Mouse (Mus musculus): ENCODE data around the gene Gm6526.
"Not testable (repeated sequence)": the region's sequence is repeated elsewhere in the genome, so short reads cannot be mapped to it uniquely, and the experiment has no call there.

The Gm6526 gene

GRCm38 (mm10) chr14:43747566-43747965 is at the start of gene Gm6526:
Gene Gm6526, plus strand, starts transcription at chr14:43747866.
- DNase-seq (ENCODE audit: low read depth in 1 of 2, low spot score in 2 of 2): not testable (repeated sequence)

DNA sequence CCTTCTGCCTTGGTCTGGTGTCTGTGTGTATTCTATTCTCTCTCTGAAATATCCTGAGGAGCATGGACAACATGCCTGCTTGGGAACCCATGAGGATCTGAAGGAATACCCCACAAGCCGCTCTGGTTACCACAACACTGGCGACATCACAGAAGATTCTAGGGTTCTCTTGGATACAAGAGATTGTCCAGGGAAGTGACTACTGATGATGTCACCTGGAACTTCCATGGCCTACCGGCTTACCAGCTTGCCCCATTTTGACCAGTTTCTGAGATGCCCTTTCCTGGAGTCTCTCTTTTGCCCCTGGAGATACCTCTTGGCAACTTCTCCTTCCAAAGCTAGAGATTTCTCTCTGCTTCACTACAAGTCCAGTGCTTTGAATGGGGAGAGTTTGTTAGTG is 20.3 kb upstream of the Gm6526 start, which contains the start of gene Gm16506:
Gene Gm16506 (minus strand): TSS at position 101 of the 400 bp plus-strand sequence.
- not testable (repeated sequence) for DNase-seq (ENCODE audit: low read depth in 1 of 2, low spot score in 2 of 2)

DNA sequence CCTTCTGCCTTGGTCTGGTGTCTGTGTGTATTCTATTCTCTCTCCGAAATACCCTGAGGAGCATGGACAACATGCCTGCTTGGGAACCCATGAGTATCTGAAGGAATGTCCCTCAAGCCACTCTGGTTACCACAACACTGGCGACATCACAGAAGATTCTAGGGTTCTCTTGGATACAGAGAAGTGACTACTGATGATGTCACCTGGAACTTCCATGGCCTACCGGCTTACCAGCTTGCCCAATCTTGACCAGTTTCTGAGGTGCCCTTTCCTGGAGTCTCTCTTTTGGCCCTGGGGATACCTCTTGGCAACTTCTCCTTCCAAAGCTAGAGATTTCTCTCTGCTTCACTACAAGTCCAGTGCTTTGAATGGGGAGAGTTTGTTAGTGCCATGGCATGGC is 37.0 kb downstream of the Gm6526 start, which contains the start of gene Gm8180:
Gene Gm8180 (minus strand): TSS at position 101 of the 400 bp plus-strand sequence.
- DNase-seq (ENCODE audit: low read depth in 1 of 2, low spot score in 2 of 2): not testable (repeated sequence)

DNA sequence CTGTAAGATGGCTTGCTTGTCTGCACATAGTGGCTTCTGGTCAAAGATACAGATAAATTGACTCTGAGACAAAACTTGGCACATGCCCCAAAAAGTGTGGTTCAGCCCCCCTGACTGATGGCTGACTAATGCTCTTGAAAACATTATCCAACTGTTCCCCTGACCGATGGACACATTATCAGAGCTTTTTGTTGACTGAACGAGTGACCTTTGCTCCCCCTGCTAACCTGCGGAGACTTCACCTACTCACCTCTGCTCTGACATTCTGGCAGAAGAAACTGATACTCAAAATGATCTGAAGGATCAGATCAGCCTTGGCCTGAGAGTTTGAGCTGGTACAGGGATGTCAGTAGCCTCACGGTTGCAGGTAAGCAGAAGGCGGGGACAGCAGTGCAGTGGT is 46.1 kb downstream of the Gm6526 start:
- not testable (repeated sequence) for DNase-seq (ENCODE audit: low read depth in 1 of 2, low spot score in 2 of 2)

- no peak for DNase-seq (ENCODE audit: low read depth in 1 of 2, low spot score in 2 of 2)
These were observed 48.6 kb downstream of the Gm6526 start for GRCm38 (mm10) chr14:43796069-43796904.

DNA sequence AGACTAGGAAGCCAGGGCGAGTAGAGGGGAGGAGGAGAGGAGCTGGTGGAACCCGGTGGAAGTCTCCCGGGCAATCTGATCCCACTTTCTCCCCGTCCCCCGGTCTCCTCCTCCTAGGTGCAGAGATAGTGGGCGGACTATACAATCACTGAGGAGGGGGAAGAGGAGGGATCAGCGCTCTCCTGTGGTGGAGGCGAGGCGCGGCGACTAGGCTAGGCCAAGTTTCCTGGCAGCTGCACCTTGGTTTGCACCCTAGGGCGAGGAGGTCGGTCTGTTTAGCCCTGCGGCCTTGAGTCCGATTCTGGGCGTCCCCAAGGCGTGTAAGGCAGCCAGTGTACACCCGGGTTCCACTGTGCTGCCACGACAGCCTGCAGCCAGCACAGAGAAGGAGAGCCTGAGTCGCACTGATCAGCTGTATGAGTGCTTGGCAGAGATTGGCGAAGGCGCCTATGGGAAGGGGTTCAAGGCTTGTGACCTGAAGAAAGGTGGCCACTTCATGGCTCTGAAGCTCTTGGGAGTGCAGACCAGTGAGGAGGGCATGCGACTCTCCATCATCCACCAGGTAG is 49.3 kb downstream of the Gm6526 start:
- DNase-seq (ENCODE audit: low read depth in 1 of 2, low spot score in 2 of 2): not testable (repeated sequence)

DNA sequence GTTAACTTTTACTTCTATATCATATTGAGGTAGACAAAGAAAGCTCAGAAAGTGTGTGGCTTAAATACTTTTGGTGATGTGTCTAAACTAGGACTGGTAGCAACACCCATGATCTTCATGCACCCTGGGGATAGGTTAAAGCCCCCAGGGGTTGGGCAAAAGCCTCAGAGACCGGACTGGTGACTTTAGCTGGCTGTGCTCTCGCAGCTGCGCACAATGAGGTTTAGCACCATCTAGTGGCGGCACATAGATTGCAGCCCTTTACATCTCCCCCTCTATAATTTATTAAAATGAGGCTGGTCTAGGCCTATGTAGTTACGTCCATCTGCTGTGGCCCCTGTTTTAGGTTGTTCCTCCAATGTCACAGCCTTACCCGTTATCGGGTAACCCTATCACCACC is 56.8 kb downstream of the Gm6526 start:
- DNase-seq (ENCODE audit: low read depth in 1 of 2, low spot score in 2 of 2): not testable (repeated sequence)
